Mouse (Mus musculus) retina, postnatal 1 day (tissue): ENCODE measurements around the gene Mcu.

Experiments used
- DNase-seq: peaks from one replicate; pipeline ENCODE4 v3.0.0-alpha.2; 2012

Mcu gene

GRCm38 (mm10) chr10:59527819-59528218, 88.7 kb downstream of the Mcu start:
- no peak for DNase-seq

GRCm38 (mm10) chr10:59527311-59527710, 89.2 kb downstream of the Mcu start:
- no peak for DNase-seq

GRCm38 (mm10) chr10:59524675-59525074, 91.8 kb downstream of the Mcu start:
- DNase-seq, result no peak

- DNase-seq, result no peak
These were observed 92.6 kb downstream of the Mcu start for GRCm38 (mm10) chr10:59523826-59524331.

- no peak for DNase-seq
These were observed 95.8 kb downstream of the Mcu start for GRCm38 (mm10) chr10:59520701-59521100.

- no peak for DNase-seq
These were observed 97.1 kb downstream of the Mcu start for GRCm38 (mm10) chr10:59519411-59519810.

- DNase-seq, result no peak
These were observed 99.3 kb downstream of the Mcu start for GRCm38 (mm10) chr10:59517201-59517600.

GRCm38 (mm10) chr10:59514739-59515464, 101.6 kb downstream of the Mcu start:
- peak; percentile 33 for DNase-seq

- DNase-seq, result no peak
These were observed 104.3 kb downstream of the Mcu start for GRCm38 (mm10) chr10:59512173-59512572.

- DNase-seq, result no peak
These were observed 105.0 kb downstream of the Mcu start for GRCm38 (mm10) chr10:59511427-59511963.

GRCm38 (mm10) chr10:59510713-59511426, 105.6 kb downstream of the Mcu start:
- DNase-seq, result no peak

GRCm38 (mm10) chr10:59509197-59509596, 107.3 kb downstream of the Mcu start:
- no peak for DNase-seq

- no peak for DNase-seq
These were observed 109.8 kb downstream of the Mcu start for GRCm38 (mm10) chr10:59506711-59507110.

- DNase-seq, result no peak
These were observed 112.2 kb downstream of the Mcu start for GRCm38 (mm10) chr10:59504291-59504690.

- DNase-seq, result peak; percentile 34
These were observed 112.9 kb downstream of the Mcu start for GRCm38 (mm10) chr10:59503433-59504210.

GRCm38 (mm10) chr10:59502381-59502780, 114.1 kb downstream of the Mcu start:
- DNase-seq, result no peak

- DNase-seq, result no peak
These were observed 114.7 kb downstream of the Mcu start for GRCm38 (mm10) chr10:59501761-59502160.

GRCm38 (mm10) chr10:59500225-59500624, 116.3 kb downstream of the Mcu start:
- DNase-seq, result no peak

- no peak for DNase-seq
These were observed 119.5 kb downstream of the Mcu start for GRCm38 (mm10) chr10:59497019-59497418.

- DNase-seq, result no peak
These were observed 121.6 kb downstream of the Mcu start for GRCm38 (mm10) chr10:59494917-59495316.

GRCm38 (mm10) chr10:59494044-59494443, 122.4 kb downstream of the Mcu start:
- no peak for DNase-seq

- no peak for DNase-seq
These were observed 125.6 kb downstream of the Mcu start for GRCm38 (mm10) chr10:59490920-59491319.

- DNase-seq, result no peak
These were observed 127.1 kb downstream of the Mcu start for GRCm38 (mm10) chr10:59489411-59489810.
